Mouse (Mus musculus) limb, embryonic 14.5 days (tissue): Measurements from ENCODE around the gene Scgn. TPM values are rescaled to one million over a fixed set of nuclear protein-coding genes. Genes with fewer than 3 reads are reported as not detected.

Experiments
- ATAC-seq: fragments of 200-750 bp; cut with Nextera tagmentation; 2 replicates; pipeline ENCODE4 v1.8.0; 2017; ENCODE audit warnings: low read depth, moderate number of reproducible peaks, moderate TSS enrichment; ENCODE audit not compliant: low FRiP score
- DNase-seq: peaks from one replicate; pipeline ENCODE4 v3.0.0-alpha.2; 2015; ENCODE audit warnings: low spot score
- H3K27ac ChIP-seq: fragments of 300-500 bp; sonication (generic); replicated peaks from 2 replicates; pipeline ENCODE4 v1.5.1; 2014; ENCODE audit warnings: low read depth, mild to moderate bottlenecking, low read length, moderate library complexity, mixed read lengths
- H3K27me3 ChIP-seq: fragments of 300-500 bp; sonication (generic); 2 replicates; pipeline ENCODE4 v1.6.1; 2014; ENCODE audit warnings: low read length, mixed read lengths; ENCODE audit not compliant: control insufficient read depth, insufficient read depth
- H3K36me3 ChIP-seq: fragments of 300-500 bp; sonication (generic); 2 replicates; pipeline ENCODE4 v1.6.1; 2014; ENCODE audit warnings: mild to moderate bottlenecking, low read length, moderate library complexity, mixed read lengths; ENCODE audit not compliant: control insufficient read depth, insufficient read depth
- H3K4me1 ChIP-seq: fragments of 300-500 bp; sonication (generic); 2 replicates; pipeline ENCODE4 v1.6.1; 2014; ENCODE audit warnings: antibody characterized with exemption, low read length, mixed read lengths; ENCODE audit not compliant: control insufficient read depth, insufficient read depth
- H3K4me2 ChIP-seq: fragments of 300-500 bp; sonication (generic); replicated peaks from 2 replicates; pipeline ENCODE4 v1.6.1; 2014; ENCODE audit warnings: low read depth, mild to moderate bottlenecking, low read length, moderate library complexity; ENCODE audit not compliant: severe bottlenecking
- H3K4me3 ChIP-seq: fragments of 300-500 bp; sonication (generic); replicated peaks from 2 replicates; pipeline ENCODE4 v1.5.1; 2014; ENCODE audit warnings: low read length
- H3K9ac ChIP-seq: fragments of 300-500 bp; sonication (generic); 2 replicates; pipeline ENCODE4 v1.6.1; 2014; ENCODE audit warnings: mild to moderate bottlenecking, low read depth, low read length, moderate library complexity; ENCODE audit not compliant: severe bottlenecking
- H3K9me3 ChIP-seq: fragments of 300-500 bp; sonication (generic); 2 replicates; pipeline ENCODE4 v1.6.1; 2016; ENCODE audit warnings: low read length; ENCODE audit not compliant: control insufficient read depth
- POLR2A ChIP-seq: fragments of 200-500 bp; IDR thresholded peaks from 2 replicates; pipeline ENCODE4 v1.8.0; 2012; ENCODE audit warnings: inconsistent platforms, mild to moderate bottlenecking, moderate library complexity, borderline replicate concordance; ENCODE audit not compliant: insufficient read depth, insufficient read length; ENCODE audit errors: extremely low read depth
- WGBS: fragments of 180-500 bp; shearing (Covaris S2); extraction: QIAGEN DNeasy Blood & Tissue Kit; methylation state at CpG from one replicate; pipeline ENCODE4 v1.1.7; 2014; 5-methylcytosine and 5-hydroxymethylcytosine counted together
- polyA plus RNA-seq, 2 experiments: library from polyadenylated mRNA; depleted of rRNA in 1 of 2; stranded (reverse) in 1 of 2; unstranded in 1 of 2; fragments of >200 nt; fragmentation: Nextera tagmentation in 1 of 2; extraction: Ambion mirVana in 1 of 2; gene quantifications; 2 replicates each; pipeline versions ENCODE4 v1.2.1 to v1.2.3; 2012 to 2014

Scgn gene
- polyA plus RNA-seq, 2 experiments: 0.12 to 0.20 TPM

DNA sequence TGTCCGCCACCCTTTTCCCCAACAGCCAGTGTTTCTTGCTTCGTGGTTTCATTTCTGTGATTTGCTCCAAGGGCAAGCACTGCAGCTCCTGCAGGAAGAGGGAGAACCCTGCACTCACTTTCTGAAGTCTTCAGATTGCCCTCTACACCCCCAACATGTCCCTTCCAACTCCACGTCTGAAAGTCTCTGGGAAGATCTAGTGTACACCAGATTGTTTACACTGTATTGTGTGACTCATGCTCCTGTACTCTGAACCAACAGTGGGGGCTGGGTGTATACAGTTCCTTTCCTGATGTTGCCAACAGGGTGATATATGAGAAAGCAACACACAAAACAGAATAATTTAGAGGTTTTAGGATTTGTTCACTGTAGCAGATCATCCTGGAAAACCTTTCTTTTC lies 62.4 kb downstream of the Scgn start:
- Histone ChIP-seq H3K27me3 (no peaks in the 10 kb centered on the region), H3K4me3 (no peak overlapping the region), H3K9me3 (no peaks in the 10 kb centered on the region), H3K9ac (no peak overlapping the region), H3K4me1 (peaks cover 5% of the 10 kb centered on the region), H3K27ac (no peak overlapping the region), H3K36me3 (no peaks in the 10 kb centered on the region), H3K4me2 (no peak overlapping the region)
- no peak for ATAC-seq
- no peak for DNase-seq
- no peak for TF ChIP-seq POLR2A
- WGBS: 67% methylated on average over 3 of the region's 3 CpGs

- Histone ChIP-seq H3K4me2 (no peak overlapping the region), H3K27me3 (no peaks in the 10 kb centered on the region), H3K4me3 (no peak overlapping the region), H3K9ac (no peak overlapping the region), H3K4me1 (no peaks in the 10 kb centered on the region), H3K36me3 (no peaks in the 10 kb centered on the region), H3K9me3 (no peaks in the 10 kb centered on the region), H3K27ac (no peak overlapping the region)
- no peak for TF ChIP-seq POLR2A
- DNase-seq: no peak
- 71% methylated on average over 2 of the region's 2 CpGs for WGBS
- no peak for ATAC-seq
Observed at GRCm38 (mm10) chr13:23925792-23926191, 65.2 kb downstream of the Scgn start.

- H3K27me3 ChIP-seq: no peaks in the 10 kb centered on the region
- no peaks in the 10 kb centered on the region for H3K9me3 ChIP-seq
- H3K4me1 ChIP-seq: no peaks in the 10 kb centered on the region
- H3K9ac ChIP-seq: no peak overlapping the region
- H3K27ac ChIP-seq: no peak overlapping the region
- no peak overlapping the region for H3K4me2 ChIP-seq
- 77% methylated on average over 4 of the region's 4 CpGs for WGBS
- no peak for DNase-seq
- H3K36me3 ChIP-seq: no peaks in the 10 kb centered on the region
- H3K4me3 ChIP-seq: no peak overlapping the region
- no peak for ATAC-seq
- TF ChIP-seq POLR2A: no peak
Observed at GRCm38 (mm10) chr13:23917674-23918073, 73.3 kb downstream of the Scgn start.

DNA sequence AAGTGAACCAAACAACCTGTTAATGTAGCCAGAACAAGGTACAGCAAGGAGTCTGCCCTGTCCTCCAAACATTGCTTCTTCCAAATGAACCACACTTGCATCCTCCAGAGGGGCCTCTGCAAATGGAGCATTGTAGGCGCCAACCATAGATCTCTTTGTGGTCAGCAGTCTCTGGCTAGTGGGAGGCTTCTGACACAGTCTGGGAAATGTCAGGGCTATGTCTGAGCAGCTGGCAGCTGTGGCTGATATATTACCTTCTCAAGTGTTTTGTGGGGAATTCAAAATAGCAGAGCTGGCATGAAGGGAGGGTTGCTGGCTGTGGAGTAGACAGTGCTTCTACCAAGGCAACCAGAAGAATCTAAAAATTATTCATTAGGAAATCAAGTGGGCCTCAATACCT lies 74.9 kb downstream of the Scgn start:
- Histone ChIP-seq H3K36me3 (no peaks in the 10 kb centered on the region), H3K27ac (no peak overlapping the region), H3K4me1 (no peaks in the 10 kb centered on the region), H3K4me3 (no peak overlapping the region), H3K27me3 (no peaks in the 10 kb centered on the region), H3K9me3 (no peaks in the 10 kb centered on the region), H3K9ac (no peak overlapping the region), H3K4me2 (no peak overlapping the region)
- TF ChIP-seq POLR2A: no peak
- no peak for DNase-seq
- 68% methylated on average over 1 of the region's 1 CpGs for WGBS
- no peak for ATAC-seq

GRCm38 (mm10) chr13:23914376-23915167 lies 76.4 kb downstream of the Scgn start, which contains the start of gene Slc17a4:
Gene Slc17a4 (minus strand): TSS chr13:23915009.
- Histone ChIP-seq H3K4me3 (no peak within 1 kb of the TSS), H3K4me2 (no peak within 1 kb of the TSS), H3K9me3 (no peaks in the 10 kb centered on the region), H3K27me3 (no peaks in the 10 kb centered on the region), H3K4me1 (no peaks in the 10 kb centered on the region), H3K9ac (no peak within 1 kb of the TSS), H3K36me3 (no peaks in the 10 kb centered on the region), H3K27ac (no peak within 1 kb of the TSS)
- TF ChIP-seq POLR2A: no peak
- DNase-seq: no peak
- WGBS: 67% methylated on average over 9 of the region's 9 CpGs
- ATAC-seq: no peak
